Comparison of ENCODE assay signal across 8 mouse cellular contexts in genomic region chr4:40285582-40285981, GRCm38 (mm10). TPM values are rescaled to one million over a fixed set of nuclear protein-coding genes. Genes with fewer than 3 reads are reported as not detected.
DNase-seq lines count a peak whose midpoint lies in the region; ATAC-seq and TF ChIP-seq lines count a peak whose summit lies in the region.
"Had no signal": no experiment of that assay in that cellular context is flagged by ENCODE, and none has a peak within 500 bp of the region (broad histone marks: within the 10 kb centered on the region; RNA-seq: fewer than 3 reads in every experiment).

No protein-coding gene starts in this region.

- H3K4me1 ChIP-seq in lung, adult 2 months (ENCODE audit: control insufficient read depth, insufficient read depth, low read length) = no peaks in the 10 kb centered on the region
- H3K4me1 ChIP-seq: neural tube, embryonic 12.5 days had no signal

- no peak for TF ChIP-seq POLR2A in lung, adult 2 months (IDR thresholded peaks at IDR 0.05; ENCODE audit: borderline replicate concordance, extremely low read depth, low read depth, low read length)

- peak; percentile 62; the same call in 1 of the 2 replicates for ATAC-seq in erythroblast, adult 5-6 weeks (replicated peaks; ENCODE audit: low FRiP score, poor library complexity, severe bottlenecking)

- DNase-seq in 3T3-L1 (ENCODE audit: low read depth, low spot score) (peak; percentile 85), A20 (ENCODE audit: low read depth, low spot score) (peak; percentile 79)
- peak; percentile 67 to 78 for DNase-seq in adrenal gland, postnatal 36 days
- peak; percentile 83 to 89 for DNase-seq in kidney, postnatal 36 days
- peak; percentile 61 for DNase-seq in lung, adult 2 months
- DNase-seq in right cerebral cortex, postnatal 4 days = peak; percentile 75

- no peak overlapping the region for H3K4me3 ChIP-seq in lung, adult 2 months (replicated peaks; ENCODE audit: extremely low read depth, low read depth, low read length)
- H3K4me3 ChIP-seq: neural tube, embryonic 12.5 days had no signal

- peak; percentile 50 for TF ChIP-seq CTCF in lung, adult 2 months (IDR thresholded peaks at IDR 0.05; ENCODE audit: insufficient read depth, low read length)

- WGBS in lung, adult 2 months = 10% methylated on average over 4 of the region's 4 CpGs

RNA-seq across cellular contexts. Expression of gene Ndufb6, which starts 6.4 kb away (rescaled TPM):
- 100 to 1,000 TPM; 253 to 277 TPM for total RNA-seq in adrenal gland, postnatal 36 days (2021)
- total RNA-seq in erythroblast, adult 5-6 weeks (2015; ENCODE audit: low replicate concordance) = 24.5 and 32.1 TPM in 2 replicates
- 5.6 and 31.8 TPM in 2 replicates for total RNA-seq in erythroblast, adult 5-6 weeks (2017; ENCODE audit: low replicate concordance)
- 58.8 and 59.3 TPM in 2 replicates for polyA plus RNA-seq in lung, adult 2 months (2012; rRNA removed)

RNA-seq across cellular contexts. Expression of gene Topors, which starts 15.9 kb away (rescaled TPM):
- total RNA-seq in adrenal gland, postnatal 36 days (2021) = 10 to 100 TPM; 29.6 to 32.0 TPM
- total RNA-seq in erythroblast, adult 5-6 weeks (2015; ENCODE audit: low replicate concordance) = 10.0 and 12.3 TPM in 2 replicates
- 11.0 and 14.8 TPM in 2 replicates for total RNA-seq in erythroblast, adult 5-6 weeks (2017; ENCODE audit: low replicate concordance)
- 4.0 and 5.3 TPM in 2 replicates for polyA plus RNA-seq in lung, adult 2 months (2012; rRNA removed)

RNA-seq across cellular contexts. Expression of gene Smim27, which starts 16.2 kb away (rescaled TPM):
- total RNA-seq in adrenal gland, postnatal 36 days (2021) = 10 to 100 TPM; 41.9 to 57.3 TPM
- total RNA-seq in erythroblast, adult 5-6 weeks (2015; ENCODE audit: low replicate concordance) = 2.5 TPM in 1 of 2 replicates, not detected in the other
- total RNA-seq in erythroblast, adult 5-6 weeks (2017; ENCODE audit: low replicate concordance) = 4.2 and 4.4 TPM in 2 replicates
- polyA plus RNA-seq in lung, adult 2 months (2012; rRNA removed) = 15.2 and 22.2 TPM in 2 replicates

RNA-seq across cellular contexts. Expression of gene Ddx58, which starts 46.0 kb away (rescaled TPM):
- 10 to 100 TPM; 25.9 to 39.6 TPM for total RNA-seq in adrenal gland, postnatal 36 days (2021)
- total RNA-seq in erythroblast, adult 5-6 weeks (2015; ENCODE audit: low replicate concordance) = 13.8 and 18.6 TPM in 2 replicates
- 7.4 and 10.6 TPM in 2 replicates for total RNA-seq in erythroblast, adult 5-6 weeks (2017; ENCODE audit: low replicate concordance)
- polyA plus RNA-seq in lung, adult 2 months (2012; rRNA removed) = 14.0 and 21.8 TPM in 2 replicates

Comparison
In these comparisons a context has a peak if more than half of its experiments do, and no peak if none do; other contexts are left out.
1. RNA of gene Ndufb6, which starts 6.4 kb away (total RNA-seq): 253 to 277 TPM in adrenal gland, postnatal 36 days; 5.6 to 32.1 TPM in erythroblast, adult 5-6 weeks; every median in the first group is over 4 times any median in the second.
2. RNA of gene Smim27, which starts 16.2 kb away (total RNA-seq): 41.9 to 57.3 TPM in adrenal gland, postnatal 36 days; 2.5 to 4.4 TPM in erythroblast, adult 5-6 weeks; every median in the first group is over 4 times any median in the second.
3. Peak in every context shown above with its lines, with median percentiles within 50 percentile points of each other: DNase-seq.